Mouse (Mus musculus): ENCODE results near the gene Olfr642. TPM values are rescaled to one million over a fixed set of nuclear protein-coding genes. Genes with fewer than 3 reads are reported as not detected.

The Olfr642 gene
- total and polyA plus RNA-seq, 2 experiments from 2014 or later: not detected

DNA sequence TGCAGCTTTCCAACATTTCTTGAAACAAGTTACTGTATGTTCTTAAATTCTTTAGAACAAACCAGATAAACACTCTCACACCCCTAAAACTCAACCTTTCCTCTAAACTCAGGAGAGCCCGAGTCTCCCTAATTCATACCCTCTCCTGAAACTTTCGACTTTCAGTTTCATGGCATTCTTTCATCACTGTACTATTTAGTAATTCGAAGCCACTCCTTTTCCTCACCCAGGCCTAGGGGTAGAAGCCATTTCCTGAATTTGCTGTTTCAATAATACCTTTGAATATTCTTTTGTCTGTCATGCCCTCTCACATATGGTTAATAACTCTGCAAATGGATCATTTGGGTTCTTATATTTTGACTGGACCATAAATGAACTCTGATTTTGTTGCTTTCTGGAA lies 25.5 kb downstream of the Olfr642 start:
- Histone ChIP-seq H3K4me3 (ENCODE audit: low read depth, low read length) (no peak overlapping the region), H3K36me3 (ENCODE audit: insufficient read depth) (no peaks in the 10 kb centered on the region), H3K4me1 (ENCODE audit: insufficient read depth) (no peaks in the 10 kb centered on the region), H3K9ac (no peak overlapping the region), H3K9me3 (ENCODE audit: low read length) (no peaks in the 10 kb centered on the region), H3K27me3 (ENCODE audit: insufficient read depth, low read length) (no peaks in the 10 kb centered on the region), H3K27ac (ENCODE audit: low read depth, low read length) (no peak overlapping the region), H3K4me2 (ENCODE audit: low read depth) (no peak overlapping the region)
- ATAC-seq (no peak), DNase-seq (no peak)
- no peak for TF ChIP-seq CTCF (IDR thresholded peaks at IDR 0.05; ENCODE audit: low read depth)
- WGBS: 83% methylated on average over 3 of the region's 3 CpGs

DNA sequence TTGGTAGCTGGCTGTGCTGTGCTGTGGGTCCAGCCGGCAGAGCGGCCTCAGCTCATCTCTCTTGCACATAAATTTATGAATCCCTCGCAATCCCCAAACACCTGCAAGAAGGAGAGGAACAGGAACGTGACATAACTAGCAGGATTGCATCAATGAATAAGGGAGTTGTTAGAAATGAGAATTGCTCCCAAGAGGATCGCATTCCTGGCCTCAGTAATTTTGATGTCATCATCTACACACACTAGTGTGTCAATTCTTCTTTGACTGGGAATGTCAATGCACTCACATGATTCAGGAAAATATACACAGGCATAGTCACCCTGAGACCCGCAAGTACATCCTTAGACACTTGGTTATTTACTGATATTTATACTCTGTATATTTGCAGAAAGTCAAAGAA lies 27.0 kb downstream of the Olfr642 start, which contains the start of gene Olfr640:
Gene Olfr640 (minus strand): TSS at position 101 of the 400 bp plus-strand sequence.
- no peak for TF ChIP-seq CTCF (IDR thresholded peaks at IDR 0.05; ENCODE audit: low read depth)
- no peaks in the 10 kb centered on the region for H3K4me1 ChIP-seq (ENCODE audit: insufficient read depth)
- no peaks in the 10 kb centered on the region for H3K9me3 ChIP-seq (ENCODE audit: low read length)
- DNase-seq: no peak
- 83% methylated on average over 6 of the region's 6 CpGs for whole genome bisulfite sequencing
- H3K4me2 ChIP-seq (ENCODE audit: low read depth): no peak within 1 kb of the TSS
- H3K9ac ChIP-seq: no peak within 1 kb of the TSS
- no peak for ATAC-seq
- no peak within 1 kb of the TSS for H3K27ac ChIP-seq (ENCODE audit: low read depth, low read length)
- no peak within 1 kb of the TSS for H3K4me3 ChIP-seq (ENCODE audit: low read depth, low read length)
- H3K36me3 ChIP-seq (ENCODE audit: insufficient read depth): no peaks in the 10 kb centered on the region
- H3K27me3 ChIP-seq (ENCODE audit: insufficient read depth, low read length): no peaks in the 10 kb centered on the region

DNA sequence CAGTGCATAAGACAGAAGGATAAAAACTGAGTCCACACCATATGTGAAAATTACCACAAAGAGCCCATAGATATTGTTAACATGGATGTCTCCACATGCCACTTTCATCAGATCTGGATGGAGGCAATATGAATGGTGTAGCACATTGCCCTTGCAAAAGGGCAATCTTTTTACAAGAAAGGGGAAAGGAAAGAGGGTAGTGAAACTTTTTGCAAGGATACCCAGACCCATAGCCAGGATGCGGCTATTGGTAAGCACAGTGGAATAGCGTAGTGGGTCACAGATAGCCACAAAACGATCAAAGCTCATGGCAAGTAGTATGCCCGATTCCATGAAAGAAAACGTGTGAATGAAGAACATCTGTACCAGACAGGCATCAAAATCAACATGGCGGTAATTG lies 30.8 kb downstream of the Olfr642 start:
- ATAC-seq (no peak), DNase-seq (no peak)
- TF ChIP-seq CTCF (IDR thresholded peaks at IDR 0.05; ENCODE audit: low read depth): no peak
- Histone ChIP-seq H3K9ac (no peak overlapping the region), H3K27ac (ENCODE audit: low read depth, low read length) (no peak overlapping the region), H3K4me2 (ENCODE audit: low read depth) (no peak overlapping the region), H3K27me3 (ENCODE audit: insufficient read depth, low read length) (no peaks in the 10 kb centered on the region), H3K4me3 (ENCODE audit: low read depth, low read length) (no peak overlapping the region), H3K36me3 (ENCODE audit: insufficient read depth) (no peaks in the 10 kb centered on the region), H3K4me1 (ENCODE audit: insufficient read depth) (no peaks in the 10 kb centered on the region), H3K9me3 (ENCODE audit: low read length) (no peaks in the 10 kb centered on the region)
- WGBS: 90% methylated on average over 6 of the region's 6 CpGs

DNA sequence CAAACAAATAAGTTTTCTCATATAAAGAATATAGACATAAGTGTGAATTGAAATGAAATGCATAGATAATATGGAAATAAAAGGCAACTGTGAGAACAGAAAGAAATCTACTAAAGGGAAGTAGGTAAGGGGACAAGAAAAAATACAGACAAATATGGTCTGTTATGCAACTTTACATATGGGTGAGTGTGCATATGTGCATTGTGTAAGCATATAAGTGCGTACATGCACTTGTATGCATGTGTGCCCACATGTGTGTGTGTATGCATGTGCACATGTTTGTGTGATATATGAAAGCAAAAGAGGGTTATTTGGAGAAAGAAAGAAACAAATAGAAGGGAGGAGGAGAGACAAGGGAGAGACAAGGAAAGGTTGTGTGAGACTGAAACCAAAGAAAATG lies 33.5 kb downstream of the Olfr642 start:
- H3K4me2 ChIP-seq (ENCODE audit: low read depth): no peak overlapping the region
- no peak for ATAC-seq
- 78% methylated on average over 1 of the region's 1 CpGs for WGBS
- H3K27me3 ChIP-seq (ENCODE audit: insufficient read depth, low read length): no peaks in the 10 kb centered on the region
- no peak for TF ChIP-seq CTCF (IDR thresholded peaks at IDR 0.05; ENCODE audit: low read depth)
- H3K27ac ChIP-seq (ENCODE audit: low read depth, low read length): no peak overlapping the region
- H3K9ac ChIP-seq: no peak overlapping the region
- H3K4me3 ChIP-seq (ENCODE audit: low read depth, low read length): no peak overlapping the region
- no peaks in the 10 kb centered on the region for H3K9me3 ChIP-seq (ENCODE audit: low read length)
- H3K36me3 ChIP-seq (ENCODE audit: insufficient read depth): no peaks in the 10 kb centered on the region
- DNase-seq: no peak
- no peaks in the 10 kb centered on the region for H3K4me1 ChIP-seq (ENCODE audit: insufficient read depth)

DNA sequence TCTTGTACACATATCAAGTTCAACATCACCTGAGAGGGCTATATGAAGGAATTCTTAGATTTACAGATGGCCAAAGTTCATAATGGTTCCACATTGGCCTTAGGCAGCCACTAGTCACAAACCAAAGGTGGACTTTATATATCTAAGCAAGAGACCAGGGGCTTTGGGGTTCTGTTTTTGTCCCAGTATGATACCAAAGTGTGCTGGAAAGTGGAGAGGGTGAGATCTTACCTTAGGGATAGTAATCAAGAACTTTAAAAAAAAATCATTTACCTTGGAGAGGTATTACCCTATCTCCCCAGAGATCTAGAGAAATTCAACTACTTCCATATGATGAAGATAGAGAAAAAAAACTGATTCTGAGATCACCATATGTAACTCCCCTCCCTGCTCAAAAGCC lies 35.3 kb downstream of the Olfr642 start, which contains the start of gene Olfr639:
Gene Olfr639 (minus strand): TSS at position 101 of the 400 bp plus-strand sequence.
- Histone ChIP-seq H3K4me1 (ENCODE audit: insufficient read depth) (no peaks in the 10 kb centered on the region), H3K4me3 (ENCODE audit: low read depth, low read length) (no peak within 1 kb of the TSS), H3K27me3 (ENCODE audit: insufficient read depth, low read length) (no peaks in the 10 kb centered on the region), H3K9ac (no peak within 1 kb of the TSS), H3K9me3 (ENCODE audit: low read length) (no peaks in the 10 kb centered on the region), H3K4me2 (ENCODE audit: low read depth) (no peak within 1 kb of the TSS), H3K36me3 (ENCODE audit: insufficient read depth) (no peaks in the 10 kb centered on the region), H3K27ac (ENCODE audit: low read depth, low read length) (no peak within 1 kb of the TSS)
- TF ChIP-seq CTCF (IDR thresholded peaks at IDR 0.05; ENCODE audit: low read depth): no peak
- ATAC-seq (no peak), DNase-seq (no peak)

DNA sequence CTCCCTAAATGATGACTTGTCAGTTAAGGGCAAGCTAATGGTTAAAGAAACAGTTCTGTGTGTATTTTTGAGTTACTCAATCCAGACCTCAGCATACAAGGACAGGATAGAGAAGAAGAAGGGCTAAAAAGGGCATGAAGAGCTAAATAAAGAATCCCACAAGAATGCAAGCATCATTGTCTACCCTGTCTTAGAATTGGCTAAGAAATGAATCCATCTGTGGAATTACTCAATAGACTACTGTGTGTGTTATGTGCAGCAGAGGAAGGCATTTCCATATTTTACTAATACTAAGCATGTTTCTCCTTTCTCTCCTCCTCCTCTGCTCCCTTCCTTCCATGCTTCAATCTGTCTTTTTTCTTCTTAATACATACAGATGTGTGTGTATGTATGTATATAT lies 53.3 kb downstream of the Olfr642 start:
- no peaks in the 10 kb centered on the region for H3K4me1 ChIP-seq (ENCODE audit: insufficient read depth)
- ATAC-seq: no peak
- H3K27me3 ChIP-seq (ENCODE audit: insufficient read depth, low read length): no peaks in the 10 kb centered on the region
- no peak overlapping the region for H3K9ac ChIP-seq
- H3K4me3 ChIP-seq (ENCODE audit: low read depth, low read length): no peak overlapping the region
- H3K36me3 ChIP-seq (ENCODE audit: insufficient read depth): no peaks in the 10 kb centered on the region
- no peaks in the 10 kb centered on the region for H3K9me3 ChIP-seq (ENCODE audit: low read length)
- no peak overlapping the region for H3K27ac ChIP-seq (ENCODE audit: low read depth, low read length)
- H3K4me2 ChIP-seq (ENCODE audit: low read depth): no peak overlapping the region
- TF ChIP-seq CTCF (IDR thresholded peaks at IDR 0.05; ENCODE audit: low read depth): no peak
- DNase-seq: no peak

DNA sequence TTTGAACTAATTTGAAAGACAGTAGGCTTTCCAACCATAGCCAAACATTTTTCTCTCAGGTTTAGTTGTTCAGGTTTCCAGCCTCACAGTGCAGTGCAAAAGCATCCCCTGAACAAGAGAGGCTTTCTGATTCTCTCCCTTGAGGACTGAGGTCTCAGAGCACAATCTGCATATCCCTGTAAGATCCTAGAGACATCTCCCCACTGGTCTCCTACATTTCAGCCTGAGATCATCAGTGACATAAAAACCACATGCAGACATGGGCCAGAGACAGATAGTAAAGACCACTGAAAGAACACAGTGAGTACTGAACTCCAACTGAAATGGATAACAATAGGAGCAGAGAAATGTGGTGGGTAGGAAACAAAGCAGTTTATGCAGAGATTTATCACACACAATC lies 54.0 kb downstream of the Olfr642 start, which contains the start of gene Olfr638:
Gene Olfr638 (plus strand): TSS at position 301 of the 400 bp plus-strand sequence.
- H3K27ac ChIP-seq (ENCODE audit: low read depth, low read length): no peak within 1 kb of the TSS
- H3K4me1 ChIP-seq (ENCODE audit: insufficient read depth): no peaks in the 10 kb centered on the region
- no peak within 1 kb of the TSS for H3K4me2 ChIP-seq (ENCODE audit: low read depth)
- H3K27me3 ChIP-seq (ENCODE audit: insufficient read depth, low read length): no peaks in the 10 kb centered on the region
- no peak within 1 kb of the TSS for H3K9ac ChIP-seq
- ATAC-seq (no peak), DNase-seq (no peak)
- H3K4me3 ChIP-seq (ENCODE audit: low read depth, low read length): no peak within 1 kb of the TSS
- no peaks in the 10 kb centered on the region for H3K9me3 ChIP-seq (ENCODE audit: low read length)
- H3K36me3 ChIP-seq (ENCODE audit: insufficient read depth): no peaks in the 10 kb centered on the region
- no peak for TF ChIP-seq CTCF (IDR thresholded peaks at IDR 0.05; ENCODE audit: low read depth)

Other genes with a start within 250 kb of the Olfr642 start
- 105 and 224 TPM in 2 replicates for gene Hbb-bt, start 238.7 kb downstream of the Olfr642 start, total RNA-seq (2014; rRNA removed)
- 190 and 259 TPM in 2 replicates for gene Hbb-bt, start 238.7 kb downstream of the Olfr642 start, polyA plus RNA-seq (2015; fragmentation: Nextera tagmentation; extraction: Ambion mirVana)
- 815 and 1,167 TPM in 2 replicates for gene Hbb-bs, start 224.6 kb downstream of the Olfr642 start, total RNA-seq (2014; rRNA removed)
- 757 and 1,200 TPM in 2 replicates for gene Hbb-bs, start 224.6 kb downstream of the Olfr642 start, polyA plus RNA-seq (2015; fragmentation: Nextera tagmentation; extraction: Ambion mirVana)
- gene Hbb-bh2, start 212.1 kb downstream of the Olfr642 start, total RNA-seq (2014; rRNA removed): not detected in 2 replicates
- not detected in 2 replicates for gene Hbb-bh2, start 212.1 kb downstream of the Olfr642 start, polyA plus RNA-seq (2015; fragmentation: Nextera tagmentation; extraction: Ambion mirVana)
- gene Hbb-bh1, start 209.5 kb downstream of the Olfr642 start, total RNA-seq (2014; rRNA removed): not detected in 2 replicates
- gene Hbb-bh1, start 209.5 kb downstream of the Olfr642 start, polyA plus RNA-seq (2015; fragmentation: Nextera tagmentation; extraction: Ambion mirVana): not detected in 2 replicates
- gene Hbb-y, start 199.4 kb downstream of the Olfr642 start, total RNA-seq (2014; rRNA removed): 1.0 TPM in 1 of 2 replicates, not detected in the other
- gene Hbb-y, start 199.4 kb downstream of the Olfr642 start, polyA plus RNA-seq (2015; fragmentation: Nextera tagmentation; extraction: Ambion mirVana): 0.87 and 1.3 TPM in 2 replicates
- not detected in 2 replicates for gene Olfr66, start 166.4 kb downstream of the Olfr642 start, total RNA-seq (2014; rRNA removed)
- not detected in 2 replicates for gene Olfr66, start 166.4 kb downstream of the Olfr642 start, polyA plus RNA-seq (2015; fragmentation: Nextera tagmentation; extraction: Ambion mirVana)
- gene Olfr64, start 158.2 kb downstream of the Olfr642 start, total RNA-seq (2014; rRNA removed): not detected in 2 replicates
- not detected in 2 replicates for gene Olfr64, start 158.2 kb downstream of the Olfr642 start, polyA plus RNA-seq (2015; fragmentation: Nextera tagmentation; extraction: Ambion mirVana)
- not detected in 2 replicates for gene Olfr65, start 149.2 kb downstream of the Olfr642 start, total RNA-seq (2014; rRNA removed)
- gene Olfr65, start 149.2 kb downstream of the Olfr642 start, polyA plus RNA-seq (2015; fragmentation: Nextera tagmentation; extraction: Ambion mirVana): not detected in 2 replicates
- not detected in 2 replicates for gene Olfr631, start 123.8 kb downstream of the Olfr642 start, total RNA-seq (2014; rRNA removed)
- gene Olfr631, start 123.8 kb downstream of the Olfr642 start, polyA plus RNA-seq (2015; fragmentation: Nextera tagmentation; extraction: Ambion mirVana): not detected in 2 replicates
- gene Olfr632, start 118.3 kb downstream of the Olfr642 start, total RNA-seq (2014; rRNA removed): not detected in 2 replicates
- not detected in 2 replicates for gene Olfr632, start 118.3 kb downstream of the Olfr642 start, polyA plus RNA-seq (2015; fragmentation: Nextera tagmentation; extraction: Ambion mirVana)
- gene Olfr633, start 108.2 kb downstream of the Olfr642 start, total RNA-seq (2014; rRNA removed): not detected in 2 replicates
- not detected in 2 replicates for gene Olfr633, start 108.2 kb downstream of the Olfr642 start, polyA plus RNA-seq (2015; fragmentation: Nextera tagmentation; extraction: Ambion mirVana)
- gene Olfr635, start 81.5 kb downstream of the Olfr642 start, total RNA-seq (2014; rRNA removed): not detected in 2 replicates
- not detected in 2 replicates for gene Olfr635, start 81.5 kb downstream of the Olfr642 start, polyA plus RNA-seq (2015; fragmentation: Nextera tagmentation; extraction: Ambion mirVana)
- gene Olfr638, start 53.9 kb downstream of the Olfr642 start, total RNA-seq (2014; rRNA removed): not detected in 2 replicates
- gene Olfr638, start 53.9 kb downstream of the Olfr642 start, polyA plus RNA-seq (2015; fragmentation: Nextera tagmentation; extraction: Ambion mirVana): not detected in 2 replicates
- gene Olfr639, start 35.4 kb downstream of the Olfr642 start, total RNA-seq (2014; rRNA removed): not detected in 2 replicates
- not detected in 2 replicates for gene Olfr639, start 35.4 kb downstream of the Olfr642 start, polyA plus RNA-seq (2015; fragmentation: Nextera tagmentation; extraction: Ambion mirVana)
- 0.57 TPM in 1 of 2 replicates, not detected in the other for gene Olfr640, start 27.1 kb downstream of the Olfr642 start, total RNA-seq (2014; rRNA removed)
- not detected in 2 replicates for gene Olfr640, start 27.1 kb downstream of the Olfr642 start, polyA plus RNA-seq (2015; fragmentation: Nextera tagmentation; extraction: Ambion mirVana)
- gene Olfr641, start 17.2 kb downstream of the Olfr642 start, total RNA-seq (2014; rRNA removed): not detected in 2 replicates
- not detected in 2 replicates for gene Olfr641, start 17.2 kb downstream of the Olfr642 start, polyA plus RNA-seq (2015; fragmentation: Nextera tagmentation; extraction: Ambion mirVana)
- gene 4930516K23Rik, start 8.8 kb upstream of the Olfr642 start, total RNA-seq (2014; rRNA removed): not detected in 2 replicates
- not detected in 2 replicates for gene 4930516K23Rik, start 8.8 kb upstream of the Olfr642 start, polyA plus RNA-seq (2015; fragmentation: Nextera tagmentation; extraction: Ambion mirVana)
- gene Olfr644, start 19.2 kb upstream of the Olfr642 start, total RNA-seq (2014; rRNA removed): not detected in 2 replicates
- gene Olfr644, start 19.2 kb upstream of the Olfr642 start, polyA plus RNA-seq (2015; fragmentation: Nextera tagmentation; extraction: Ambion mirVana): not detected in 2 replicates
- gene Olfr645, start 32.8 kb upstream of the Olfr642 start, total RNA-seq (2014; rRNA removed): not detected in 2 replicates
- not detected in 2 replicates for gene Olfr645, start 32.8 kb upstream of the Olfr642 start, polyA plus RNA-seq (2015; fragmentation: Nextera tagmentation; extraction: Ambion mirVana)
- gene Olfr646, start 52.2 kb upstream of the Olfr642 start, total RNA-seq (2014; rRNA removed): not detected in 2 replicates
- gene Olfr646, start 52.2 kb upstream of the Olfr642 start, polyA plus RNA-seq (2015; fragmentation: Nextera tagmentation; extraction: Ambion mirVana): not detected in 2 replicates
- not detected in 2 replicates for gene Ubqln5, start 77.2 kb upstream of the Olfr642 start, total RNA-seq (2014; rRNA removed)
- not detected in 2 replicates for gene Ubqln5, start 77.2 kb upstream of the Olfr642 start, polyA plus RNA-seq (2015; fragmentation: Nextera tagmentation; extraction: Ambion mirVana)
- not detected in 2 replicates for gene Olfr643, start 84.7 kb upstream of the Olfr642 start, total RNA-seq (2014; rRNA removed)
- not detected in 2 replicates for gene Olfr643, start 84.7 kb upstream of the Olfr642 start, polyA plus RNA-seq (2015; fragmentation: Nextera tagmentation; extraction: Ambion mirVana)
- gene Ubqln3, start 90.6 kb upstream of the Olfr642 start, total RNA-seq (2014; rRNA removed): not detected in 2 replicates
- not detected in 2 replicates for gene Ubqln3, start 90.6 kb upstream of the Olfr642 start, polyA plus RNA-seq (2015; fragmentation: Nextera tagmentation; extraction: Ambion mirVana)
- gene Ubqlnl, start 97.9 kb upstream of the Olfr642 start, total RNA-seq (2014; rRNA removed): not detected in 2 replicates
- not detected in 2 replicates for gene Ubqlnl, start 97.9 kb upstream of the Olfr642 start, polyA plus RNA-seq (2015; fragmentation: Nextera tagmentation; extraction: Ambion mirVana)
- gene Olfm5, start 112.2 kb upstream of the Olfr642 start, total RNA-seq (2014; rRNA removed): not detected in 2 replicates
- 0.10 TPM in 1 of 2 replicates, not detected in the other for gene Olfm5, start 112.2 kb upstream of the Olfr642 start, polyA plus RNA-seq (2015; fragmentation: Nextera tagmentation; extraction: Ambion mirVana)
- gene Olfr648, start 130.7 kb upstream of the Olfr642 start, total RNA-seq (2014; rRNA removed): not detected in 2 replicates
- gene Olfr648, start 130.7 kb upstream of the Olfr642 start, polyA plus RNA-seq (2015; fragmentation: Nextera tagmentation; extraction: Ambion mirVana): 0.24 and 0.28 TPM in 2 replicates
- not detected in 2 replicates for gene Olfr649, start 143.3 kb upstream of the Olfr642 start, total RNA-seq (2014; rRNA removed)
- gene Olfr649, start 143.3 kb upstream of the Olfr642 start, polyA plus RNA-seq (2015; fragmentation: Nextera tagmentation; extraction: Ambion mirVana): not detected in 2 replicates
- gene Trim6, start 166.1 kb upstream of the Olfr642 start, total RNA-seq (2014; rRNA removed): 0.23 and 0.38 TPM in 2 replicates
- gene Trim6, start 166.1 kb upstream of the Olfr642 start, polyA plus RNA-seq (2015; fragmentation: Nextera tagmentation; extraction: Ambion mirVana): 0.21 and 0.34 TPM in 2 replicates
- 1.8 and 1.9 TPM in 2 replicates for gene Trim34a, start 191.8 kb upstream of the Olfr642 start, total RNA-seq (2014; rRNA removed)
- 0.77 and 1.1 TPM in 2 replicates for gene Trim34a, start 191.8 kb upstream of the Olfr642 start, polyA plus RNA-seq (2015; fragmentation: Nextera tagmentation; extraction: Ambion mirVana)
- 0.10 and 0.46 TPM in 2 replicates for gene Trim5, start 235.4 kb upstream of the Olfr642 start, total RNA-seq (2014; rRNA removed)
- gene Trim5, start 235.4 kb upstream of the Olfr642 start, polyA plus RNA-seq (2015; fragmentation: Nextera tagmentation; extraction: Ambion mirVana): 0.06 and 0.16 TPM in 2 replicates